Mouse (Mus musculus): ENCODE results near the gene Gabpa. TPM values are rescaled to one million over a fixed set of nuclear protein-coding genes. Genes with fewer than 3 reads are reported as not detected.

The Gabpa gene
- polyA plus RNA-seq, 1 experiment = 20.6 TPM

DNA sequence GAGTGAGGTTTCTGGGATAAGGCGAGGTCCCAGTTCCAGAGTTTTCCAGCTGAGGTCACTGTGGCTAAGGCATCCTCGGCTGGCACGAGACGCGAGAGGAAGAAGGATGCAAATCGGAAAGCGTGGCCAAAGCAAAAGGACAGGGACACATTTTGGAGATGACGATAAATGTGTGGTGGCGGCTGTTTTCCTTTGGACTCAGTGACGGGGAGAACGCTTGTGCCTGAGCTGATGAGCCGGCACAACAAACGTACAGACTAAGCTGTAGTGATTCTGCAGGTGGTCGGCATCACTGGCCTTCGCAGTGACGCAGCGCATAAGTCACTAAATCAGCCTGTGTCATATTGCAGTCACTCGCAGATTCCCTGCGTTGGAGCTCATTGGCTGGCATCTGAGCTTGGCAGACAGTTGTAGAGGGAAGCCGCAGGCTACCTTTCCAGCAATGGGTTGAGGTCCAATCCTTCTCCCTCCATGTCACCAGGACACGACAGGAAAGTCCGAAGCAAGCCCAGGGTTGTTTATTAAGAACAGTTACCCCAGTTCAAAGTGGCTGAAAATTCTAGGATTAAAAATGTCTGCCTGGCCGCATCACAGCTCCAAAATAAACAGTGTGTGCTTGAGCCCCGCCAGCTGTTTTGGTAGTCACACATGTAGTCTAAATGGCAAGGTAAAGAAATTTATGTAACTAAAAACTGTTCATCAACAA is 40.4 kb downstream of the Gabpa start:
- TF ChIP-seq POLR2A (IDR thresholded peaks at IDR 0.05; ENCODE audit: borderline replicate concordance, control insufficient read depth, low read depth, low read length) (no peak), CTCF (IDR thresholded peaks at IDR 0.05; ENCODE audit: control insufficient read depth, insufficient read depth, low read length) (no peak)
- no peak overlapping the region for H3K4me3 ChIP-seq (replicated peaks; ENCODE audit: control insufficient read depth, low read depth, low read length)
- H3K27ac ChIP-seq (ENCODE audit: control insufficient read depth, insufficient read depth, low read depth, low read length, poor library complexity) = no peak overlapping the region
- WGBS = 81% methylated on average over 24 of the region's 24 CpGs
- H3K4me1 ChIP-seq (ENCODE audit: control insufficient read depth, insufficient read depth, low read length) = no peaks in the 10 kb centered on the region; the same call in 1 of the 2 replicates

- Histone ChIP-seq H3K4me3 (replicated peaks; ENCODE audit: control insufficient read depth, low read depth, low read length) (no peak overlapping the region), H3K4me1 (ENCODE audit: control insufficient read depth, insufficient read depth, low read length) (no peaks in the 10 kb centered on the region; the same call in 1 of the 2 replicates), H3K27ac (ENCODE audit: control insufficient read depth, insufficient read depth, low read depth, low read length, poor library complexity) (no peak overlapping the region)
- 84% methylated on average over 7 of the region's 7 CpGs for WGBS
- TF ChIP-seq POLR2A (IDR thresholded peaks at IDR 0.05; ENCODE audit: borderline replicate concordance, control insufficient read depth, low read depth, low read length) (no peak), CTCF (IDR thresholded peaks at IDR 0.05; ENCODE audit: control insufficient read depth, insufficient read depth, low read length) (no peak)
Observed at GRCm38 (mm10) chr16:84875718-84876035, 41.0 kb downstream of the Gabpa start.

- Histone ChIP-seq H3K27ac (ENCODE audit: control insufficient read depth, insufficient read depth, low read depth, low read length, poor library complexity) (no peak overlapping the region), H3K4me3 (replicated peaks; ENCODE audit: control insufficient read depth, low read depth, low read length) (no peak overlapping the region), H3K4me1 (ENCODE audit: control insufficient read depth, insufficient read depth, low read length) (no peaks in the 10 kb centered on the region; the same call in 1 of the 2 replicates)
- TF ChIP-seq POLR2A (IDR thresholded peaks at IDR 0.05; ENCODE audit: borderline replicate concordance, control insufficient read depth, low read depth, low read length) (no peak), CTCF (IDR thresholded peaks at IDR 0.05; ENCODE audit: control insufficient read depth, insufficient read depth, low read length) (no peak)
- WGBS = 83% methylated on average over 8 of the region's 8 CpGs
Observed at GRCm38 (mm10) chr16:84876082-84876481, 41.4 kb downstream of the Gabpa start.

- peak; percentile 75 for TF ChIP-seq CTCF (IDR thresholded peaks at IDR 0.05; ENCODE audit: control insufficient read depth, insufficient read depth, low read length)
- TF ChIP-seq POLR2A (IDR thresholded peaks at IDR 0.05; ENCODE audit: borderline replicate concordance, control insufficient read depth, low read depth, low read length) = no peak
- H3K4me3 ChIP-seq (replicated peaks; ENCODE audit: control insufficient read depth, low read depth, low read length) = no peak overlapping the region
- no peak overlapping the region for H3K27ac ChIP-seq (ENCODE audit: control insufficient read depth, insufficient read depth, low read depth, low read length, poor library complexity)
- H3K4me1 ChIP-seq (ENCODE audit: control insufficient read depth, insufficient read depth, low read length) = peaks cover 3% of the 10 kb centered on the region; the same call in 1 of the 2 replicates
- 12% methylated on average over 5 of the region's 5 CpGs for WGBS
Observed at GRCm38 (mm10) chr16:84879146-84879545, 44.4 kb downstream of the Gabpa start.

DNA sequence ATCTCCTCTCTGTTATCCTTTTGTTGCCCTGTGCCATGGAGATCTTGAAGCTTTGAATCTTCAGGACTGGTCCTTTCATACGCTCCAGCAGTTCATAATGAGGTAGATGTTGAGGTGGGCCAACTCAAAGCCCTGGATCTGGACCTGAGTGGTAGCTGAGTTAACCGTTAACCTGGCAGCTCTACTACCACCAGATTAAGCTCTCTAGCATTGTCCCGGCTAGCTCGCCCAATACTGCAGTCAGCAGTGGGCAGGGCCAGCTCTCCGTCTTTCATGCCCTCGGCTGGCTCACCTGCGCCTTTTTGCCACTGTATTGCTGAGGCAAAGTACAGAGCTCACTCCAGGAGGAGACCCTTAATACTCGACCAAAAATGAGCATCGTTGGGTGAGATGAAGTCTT is 46.4 kb downstream of the Gabpa start:
- H3K27ac ChIP-seq (ENCODE audit: control insufficient read depth, insufficient read depth, low read depth, low read length, poor library complexity) = no peak overlapping the region
- 83% methylated on average over 9 of the region's 9 CpGs for WGBS
- no peak overlapping the region for H3K4me3 ChIP-seq (replicated peaks; ENCODE audit: control insufficient read depth, low read depth, low read length)
- H3K4me1 ChIP-seq (ENCODE audit: control insufficient read depth, insufficient read depth, low read length) = peaks cover 3% of the 10 kb centered on the region; the same call in 1 of the 2 replicates
- TF ChIP-seq CTCF (IDR thresholded peaks at IDR 0.05; ENCODE audit: control insufficient read depth, insufficient read depth, low read length) = no peak
- TF ChIP-seq POLR2A (IDR thresholded peaks at IDR 0.05; ENCODE audit: borderline replicate concordance, control insufficient read depth, low read depth, low read length) = no peak

- Histone ChIP-seq H3K27ac (ENCODE audit: control insufficient read depth, insufficient read depth, low read depth, low read length, poor library complexity) (no peak overlapping the region), H3K4me1 (ENCODE audit: control insufficient read depth, insufficient read depth, low read length) (peaks cover 3% of the 10 kb centered on the region; the same call in 1 of the 2 replicates), H3K4me3 (replicated peaks; ENCODE audit: control insufficient read depth, low read depth, low read length) (no peak overlapping the region)
- TF ChIP-seq CTCF (IDR thresholded peaks at IDR 0.05; ENCODE audit: control insufficient read depth, insufficient read depth, low read length) (no peak), POLR2A (IDR thresholded peaks at IDR 0.05; ENCODE audit: borderline replicate concordance, control insufficient read depth, low read depth, low read length) (no peak)
- WGBS = 32% methylated on average over 8 of the region's 8 CpGs
Observed at GRCm38 (mm10) chr16:84881754-84882321, 47.1 kb downstream of the Gabpa start.

DNA sequence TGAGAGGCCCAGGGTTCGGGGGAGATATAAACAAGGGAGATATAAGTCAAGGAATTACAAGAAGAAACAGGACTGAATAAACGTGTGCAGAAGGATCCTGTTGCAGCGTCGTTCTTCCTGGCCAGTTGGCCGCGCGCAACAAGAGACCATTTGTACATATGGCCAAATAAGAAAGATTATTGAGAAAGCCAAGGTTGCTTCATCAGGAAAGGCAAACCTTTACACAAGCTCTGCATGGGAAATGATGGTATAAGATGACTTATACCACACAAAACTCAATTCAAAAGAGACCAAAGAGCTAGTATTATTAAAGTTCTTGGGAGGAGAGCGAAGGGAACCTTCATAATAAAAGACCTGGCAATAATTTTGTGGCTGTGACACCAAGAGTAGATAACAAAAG is 49.8 kb downstream of the Gabpa start:
- WGBS = 57% methylated on average over 8 of the region's 8 CpGs
- Histone ChIP-seq H3K4me1 (ENCODE audit: control insufficient read depth, insufficient read depth, low read length) (peaks cover 3% of the 10 kb centered on the region; the same call in 1 of the 2 replicates), H3K4me3 (replicated peaks; ENCODE audit: control insufficient read depth, low read depth, low read length) (no peak overlapping the region), H3K27ac (ENCODE audit: control insufficient read depth, insufficient read depth, low read depth, low read length, poor library complexity) (no peak overlapping the region)
- no peak for TF ChIP-seq POLR2A (IDR thresholded peaks at IDR 0.05; ENCODE audit: borderline replicate concordance, control insufficient read depth, low read depth, low read length)
- TF ChIP-seq CTCF (IDR thresholded peaks at IDR 0.05; ENCODE audit: control insufficient read depth, insufficient read depth, low read length) = no peak

DNA sequence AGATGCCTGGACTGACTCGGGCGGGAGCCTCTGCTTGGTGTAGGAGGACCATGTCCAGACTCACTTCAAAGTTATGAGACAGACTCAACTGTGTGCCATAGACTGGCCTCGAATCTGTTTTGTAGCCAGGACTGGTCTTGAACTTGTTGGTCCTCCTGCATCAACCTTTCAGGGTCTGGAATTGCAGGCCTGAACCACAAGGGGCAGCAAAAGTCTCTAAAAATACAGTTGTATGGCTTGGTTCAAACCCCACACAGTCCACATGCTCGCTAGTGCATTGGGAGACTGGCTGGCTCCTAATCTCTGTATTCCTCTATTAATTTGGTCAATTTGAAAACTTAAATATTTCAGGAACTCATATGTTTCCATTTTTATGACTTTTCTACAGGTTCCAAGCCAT is 68.3 kb downstream of the Gabpa start:
- TF ChIP-seq POLR2A (IDR thresholded peaks at IDR 0.05; ENCODE audit: borderline replicate concordance, control insufficient read depth, low read depth, low read length) = no peak
- no peak overlapping the region for H3K27ac ChIP-seq (ENCODE audit: control insufficient read depth, insufficient read depth, low read depth, low read length, poor library complexity)
- 81% methylated on average over 4 of the region's 4 CpGs for WGBS
- H3K4me1 ChIP-seq (ENCODE audit: control insufficient read depth, insufficient read depth, low read length) = no peaks in the 10 kb centered on the region
- H3K4me3 ChIP-seq (replicated peaks; ENCODE audit: control insufficient read depth, low read depth, low read length) = no peak overlapping the region

All from bone marrow, adult 2 months (tissue).